In genomic region chr11:98031443-98031770, GRCm38 (mm10) we compare ENCODE assay signal across 8 mouse cellular contexts. TPM values are rescaled to one million over a fixed set of nuclear protein-coding genes. Genes with fewer than 3 reads are reported as not detected.
A peak's percentile ranks its signal among the peaks of the same experiment; 100 is the strongest.
DNase-seq lines count a peak whose midpoint lies in the region; ATAC-seq lines count a peak whose summit lies in the region.

No protein-coding gene starts in this region.

- peak; percentile 94 for DNase-seq in intestine, embryonic 14.5 days (ENCODE audit: low spot score)
- peak; percentile 82 for DNase-seq in ZHBTc4 (ENCODE audit: low read depth, low spot score)
- peak; percentile 94 for DNase-seq in hindbrain, embryonic 14.5 days (ENCODE audit: low spot score)
- DNase-seq in left cerebral cortex, postnatal 25 days (ENCODE audit: low spot score in 2 of 2) = peak; percentile 80 to 82
- peak; percentile 45 to 74 for DNase-seq in natural killer cell, adult 2 months (ENCODE audit: low spot score in 2 of 2)
- DNase-seq in thymus, postnatal 10 days (ENCODE audit: low spot score in 2 of 2) = peak; percentile 59 to 79

- no peak overlapping the region for H3K4me3 ChIP-seq in intestine, embryonic 14.5 days (ENCODE audit: low read depth, low read length)
- H3K4me3 ChIP-seq in intestine, embryonic 16.5 days (ENCODE audit: low read length) = no peak overlapping the region
- no peak overlapping the region for H3K4me3 ChIP-seq in hindbrain, embryonic 14.5 days (replicated peaks; ENCODE audit: low read length)

- no peak overlapping the region for H3K9ac ChIP-seq in intestine, embryonic 14.5 days (ENCODE audit: low read length)
- H3K9ac ChIP-seq in intestine, embryonic 16.5 days (ENCODE audit: low read depth, low read length) = no peak overlapping the region
- H3K9ac ChIP-seq in hindbrain, embryonic 14.5 days = no peak overlapping the region

- WGBS in intestine, embryonic 14.5 days = 6% methylated on average over 5 of the region's 5 CpGs
- WGBS in intestine, embryonic 16.5 days = 6% methylated on average over 5 of the region's 5 CpGs
- 3% methylated on average over 5 of the region's 5 CpGs for WGBS in hindbrain, embryonic 14.5 days

- intact Hi-C loops in left cerebral cortex, postnatal 25 days (cut with DNase I) = loop anchor here (1.0 kb wide), 1 partner anchor 44 kb away; no protein-coding TSS in a partner anchor

- H3K9me3 ChIP-seq in intestine, embryonic 14.5 days (ENCODE audit: control insufficient read depth, low read length) = no peaks in the 10 kb centered on the region
- no peaks in the 10 kb centered on the region for H3K9me3 ChIP-seq in intestine, embryonic 16.5 days (ENCODE audit: control insufficient read depth, low read length)
- H3K9me3 ChIP-seq in hindbrain, embryonic 14.5 days (ENCODE audit: control insufficient read depth, low read length) = no peaks in the 10 kb centered on the region

- H3K27me3 ChIP-seq in intestine, embryonic 14.5 days (replicated peaks; ENCODE audit: control insufficient read depth, insufficient read depth, low read length) = peaks cover 9% of the 10 kb centered on the region
- H3K27me3 ChIP-seq in intestine, embryonic 16.5 days (replicated peaks; ENCODE audit: control insufficient read depth, insufficient read depth, low read length) = peaks cover 4% of the 10 kb centered on the region
- no peaks in the 10 kb centered on the region for H3K27me3 ChIP-seq in hindbrain, embryonic 14.5 days (ENCODE audit: control insufficient read depth, insufficient read depth, low read length)

- no peak overlapping the region for H3K4me2 ChIP-seq in intestine, embryonic 14.5 days (ENCODE audit: low read length)
- no peak overlapping the region for H3K4me2 ChIP-seq in intestine, embryonic 16.5 days (ENCODE audit: low read depth, low read length)
- H3K4me2 ChIP-seq in hindbrain, embryonic 14.5 days (replicated peaks) = no peak overlapping the region

- H3K36me3 ChIP-seq in intestine, embryonic 14.5 days (ENCODE audit: control insufficient read depth, insufficient read depth, low read length) = peaks cover 35% of the 10 kb centered on the region
- peaks cover 9% of the 10 kb centered on the region for H3K36me3 ChIP-seq in intestine, embryonic 16.5 days (ENCODE audit: control insufficient read depth, insufficient read depth, low read length)
- H3K36me3 ChIP-seq in hindbrain, embryonic 14.5 days (replicated peaks; ENCODE audit: control insufficient read depth, insufficient read depth) = peaks cover 35% of the 10 kb centered on the region

- peak; percentile 42; the same call in 1 of the 2 replicates for ATAC-seq in intestine, embryonic 14.5 days (replicated peaks; ENCODE audit: low FRiP score, low TSS enrichment, low read depth)
- ATAC-seq in intestine, embryonic 16.5 days = no peak
- ATAC-seq in common myeloid progenitor, adult 5-6 weeks (replicated peaks; ENCODE audit: low read depth, poor library complexity, severe bottlenecking) = peak; percentile 50
- no peak for ATAC-seq in hindbrain, embryonic 14.5 days (ENCODE audit: low FRiP score)

- H3K4me1 ChIP-seq in intestine, embryonic 14.5 days (replicated peaks; ENCODE audit: control insufficient read depth, insufficient read depth, low read length) = peaks cover 8% of the 10 kb centered on the region; the same call in 1 of the 2 replicates
- peaks cover 13% of the 10 kb centered on the region for H3K4me1 ChIP-seq in intestine, embryonic 16.5 days (ENCODE audit: control insufficient read depth, insufficient read depth, low read length)
- H3K4me1 ChIP-seq in hindbrain, embryonic 14.5 days (replicated peaks; ENCODE audit: control insufficient read depth, insufficient read depth, low read length) = peaks cover 22% of the 10 kb centered on the region

- no peak overlapping the region for H3K27ac ChIP-seq in intestine, embryonic 14.5 days (ENCODE audit: low read depth)
- no peak overlapping the region for H3K27ac ChIP-seq in intestine, embryonic 16.5 days (ENCODE audit: low read length)
- no peak overlapping the region for H3K27ac ChIP-seq in hindbrain, embryonic 14.5 days

RNA-seq across cellular contexts. Expression of gene Rpl19, which starts 4.9 kb away (rescaled TPM):
- polyA plus RNA-seq in intestine, embryonic 14.5 days (2014; fragmentation: Nextera tagmentation; extraction: Ambion mirVana) = 1,242 TPM in 2 replicates
- 990 and 1,058 TPM in 2 replicates for polyA plus RNA-seq in intestine, embryonic 16.5 days (2015; fragmentation: Nextera tagmentation; extraction: Ambion mirVana)
- 1,577 and 1,620 TPM in 2 replicates for total RNA-seq in common myeloid progenitor, adult 5-6 weeks (2017)
- 614 and 694 TPM in 2 replicates for polyA plus RNA-seq in hindbrain, embryonic 14.5 days (2014; fragmentation: Nextera tagmentation; extraction: Ambion mirVana)
- total RNA-seq in left cerebral cortex, postnatal 25 days (2021) = 100 to 1,000 TPM; 560 to 589 TPM

RNA-seq across cellular contexts. Expression of gene Cacnb1, which starts 8.6 kb away (rescaled TPM):
- polyA plus RNA-seq in intestine, embryonic 14.5 days (2014; fragmentation: Nextera tagmentation; extraction: Ambion mirVana) = 7.5 and 8.0 TPM in 2 replicates
- polyA plus RNA-seq in intestine, embryonic 16.5 days (2015; fragmentation: Nextera tagmentation; extraction: Ambion mirVana) = 5.1 TPM in 2 replicates
- not detected in 2 replicates for total RNA-seq in common myeloid progenitor, adult 5-6 weeks (2017)
- 40.0 and 40.3 TPM in 2 replicates for polyA plus RNA-seq in hindbrain, embryonic 14.5 days (2014; fragmentation: Nextera tagmentation; extraction: Ambion mirVana)
- total RNA-seq in left cerebral cortex, postnatal 25 days (2021) = 100 to 1,000 TPM; 155 to 167 TPM

RNA-seq across cellular contexts. Expression of gene Stac2, which starts 21.9 kb away (rescaled TPM):
- 0.35 and 0.43 TPM in 2 replicates for polyA plus RNA-seq in intestine, embryonic 14.5 days (2014; fragmentation: Nextera tagmentation; extraction: Ambion mirVana)
- 0.29 TPM in 2 replicates for polyA plus RNA-seq in intestine, embryonic 16.5 days (2015; fragmentation: Nextera tagmentation; extraction: Ambion mirVana)
- total RNA-seq in common myeloid progenitor, adult 5-6 weeks (2017) = not detected in 2 replicates
- polyA plus RNA-seq in hindbrain, embryonic 14.5 days (2014; fragmentation: Nextera tagmentation; extraction: Ambion mirVana) = 6.7 and 7.3 TPM in 2 replicates
- 10 to 100 TPM; 63.4 to 76.9 TPM for total RNA-seq in left cerebral cortex, postnatal 25 days (2021)

RNA-seq across cellular contexts. Expression of gene Arl5c, which starts 35.4 kb away (rescaled TPM):
- polyA plus RNA-seq in intestine, embryonic 14.5 days (2014; fragmentation: Nextera tagmentation; extraction: Ambion mirVana) = 9.6 and 13.8 TPM in 2 replicates
- polyA plus RNA-seq in intestine, embryonic 16.5 days (2015; fragmentation: Nextera tagmentation; extraction: Ambion mirVana) = 9.0 and 9.9 TPM in 2 replicates
- 1.2 and 2.2 TPM in 2 replicates for total RNA-seq in common myeloid progenitor, adult 5-6 weeks (2017)
- polyA plus RNA-seq in hindbrain, embryonic 14.5 days (2014; fragmentation: Nextera tagmentation; extraction: Ambion mirVana) = 6.5 and 11.0 TPM in 2 replicates
- total RNA-seq in left cerebral cortex, postnatal 25 days (2021) = 1 to 10 TPM in 1 of 2 experiments, under 1 TPM in 1; 0.89 to 1.7 TPM

RNA-seq across cellular contexts. Expression of gene Plxdc1, which starts 45.2 kb away (rescaled TPM):
- 0.09 and 0.30 TPM in 2 replicates for polyA plus RNA-seq in intestine, embryonic 14.5 days (2014; fragmentation: Nextera tagmentation; extraction: Ambion mirVana)
- polyA plus RNA-seq in intestine, embryonic 16.5 days (2015; fragmentation: Nextera tagmentation; extraction: Ambion mirVana) = 0.34 and 0.65 TPM in 2 replicates
- 1.2 and 3.3 TPM in 2 replicates for total RNA-seq in common myeloid progenitor, adult 5-6 weeks (2017)
- 0.90 and 1.1 TPM in 2 replicates for polyA plus RNA-seq in hindbrain, embryonic 14.5 days (2014; fragmentation: Nextera tagmentation; extraction: Ambion mirVana)
- 10 to 100 TPM; 22.0 to 22.4 TPM for total RNA-seq in left cerebral cortex, postnatal 25 days (2021)

Comparison
In these comparisons a context has a peak if more than half of its experiments do, and no peak if none do; other contexts are left out.
1. ATAC-seq: peak in intestine, embryonic 14.5 days (single experiment) and common myeloid progenitor, adult 5-6 weeks (single experiment); none in intestine, embryonic 16.5 days (single experiment) and hindbrain, embryonic 14.5 days (single experiment).
2. Peak in every context shown above with its lines, with median percentiles within 50 percentile points of each other: DNase-seq.